In the genomic region with DNA sequence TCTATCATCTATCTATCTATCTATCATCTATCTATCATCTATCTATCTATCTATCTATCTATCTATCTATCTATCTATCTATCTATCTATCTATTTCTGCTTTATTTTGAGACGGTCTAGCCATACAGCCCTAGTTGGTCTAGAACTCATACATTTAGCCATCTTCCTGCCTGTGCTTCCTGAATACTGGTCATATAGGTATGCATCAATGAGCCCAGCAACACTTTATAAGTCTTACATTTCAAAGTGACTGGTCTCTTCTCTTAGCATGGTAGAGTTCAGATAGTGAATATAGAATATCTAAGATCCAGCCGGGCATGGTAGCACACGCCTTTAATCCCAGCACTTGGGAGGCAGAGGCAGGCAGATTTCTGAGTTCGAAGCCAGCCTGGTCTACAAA, we compare ENCODE assay signal across 31 mouse cellular contexts. TPM values are rescaled to one million over a fixed set of nuclear protein-coding genes. Genes with fewer than 3 reads are reported as not detected.
"Had no signal": no experiment of that assay in that cellular context is flagged by ENCODE, and none has a peak within 500 bp of the region (broad histone marks: within the 10 kb centered on the region; RNA-seq: fewer than 3 reads in every experiment).

No protein-coding gene starts in this region.

RNA-seq across cellular contexts. Expression of a gene that starts 34.2 kb away (rescaled TPM):
- total RNA-seq: gastrocnemius, postnatal 25 days; heart, adult 2 months; heart, postnatal 10 days; heart, postnatal 25 days; heart, postnatal 4 days; layer of hippocampus, adult 18-20 months; layer of hippocampus, adult 8-10 months; layer of hippocampus, postnatal 14 days; layer of hippocampus, postnatal 36 days; left cerebral cortex, adult 18-20 months; left cerebral cortex, adult 8-10 months; left cerebral cortex, postnatal 10 days; left cerebral cortex, postnatal 25 days; left cerebral cortex, postnatal 4 days; liver, adult 2 months had no signal
- polyA plus RNA-seq: heart, adult 2 months; heart, embryonic 11.5 days; heart, embryonic 13.5 days; heart, embryonic 15.5 days; hindbrain, embryonic 10.5 days; hindbrain, embryonic 12.5 days; hindbrain, embryonic 14.5 days; hindbrain, embryonic 16.5 days; intestine, embryonic 14.5 days; intestine, embryonic 16.5 days; kidney, adult 2 months; kidney, embryonic 15.5 days; kidney, postnatal 0 days; large intestine, adult 2 months; limb, embryonic 11.5 days; liver, adult 2 months; liver, embryonic 12.5 days; liver, embryonic 14.5 days had no signal
